Mouse (Mus musculus) hematopoietic stem cell, adult 5-6 weeks (primary cell): ENCODE data around the gene Slc27a1. TPM values are rescaled to one million over a fixed set of nuclear protein-coding genes. Genes with fewer than 3 reads are reported as not detected.
A peak's percentile ranks its signal among the peaks of the same experiment; 100 is the strongest.
"Not testable (repeated sequence)": the region's sequence is repeated elsewhere in the genome, so short reads cannot be mapped to it uniquely, and the experiment has no call there.

Source experiments
- ATAC-seq, 2 experiments: fragments of 125-278 bp in 1 of 2; replicated peaks in 1 of 2; 2 replicates each; pipeline ENCODE4 v1.8.0; 2016 to 2017; ENCODE audit warnings: inconsistent platforms in 2 of 2, mild to moderate bottlenecking in 2 of 2, moderate number of reproducible peaks in 2 of 2, low read depth in 1 of 2, moderate TSS enrichment in 1 of 2; ENCODE audit not compliant: low FRiP score in 2 of 2, poor library complexity in 2 of 2, severe bottlenecking in 2 of 2, insufficient read depth in 1 of 2, low TSS enrichment in 1 of 2
- total RNA-seq: library from RNA; stranded (forward); fragments of 172-1452, 232-1000 nt; gene quantifications from 2 replicates; pipeline ENCODE4 v1.2.3, GENCODE M21; 2017

The Slc27a1 gene
- total RNA-seq: 13.3 and 16.6 TPM in 2 replicates

- no peak for ATAC-seq
These were observed at the start of gene Slc27a1 for GRCm38 (mm10) chr8:71568387-71568937. Slc27a1 (plus strand) TSS chr8:71568882.

DNA sequence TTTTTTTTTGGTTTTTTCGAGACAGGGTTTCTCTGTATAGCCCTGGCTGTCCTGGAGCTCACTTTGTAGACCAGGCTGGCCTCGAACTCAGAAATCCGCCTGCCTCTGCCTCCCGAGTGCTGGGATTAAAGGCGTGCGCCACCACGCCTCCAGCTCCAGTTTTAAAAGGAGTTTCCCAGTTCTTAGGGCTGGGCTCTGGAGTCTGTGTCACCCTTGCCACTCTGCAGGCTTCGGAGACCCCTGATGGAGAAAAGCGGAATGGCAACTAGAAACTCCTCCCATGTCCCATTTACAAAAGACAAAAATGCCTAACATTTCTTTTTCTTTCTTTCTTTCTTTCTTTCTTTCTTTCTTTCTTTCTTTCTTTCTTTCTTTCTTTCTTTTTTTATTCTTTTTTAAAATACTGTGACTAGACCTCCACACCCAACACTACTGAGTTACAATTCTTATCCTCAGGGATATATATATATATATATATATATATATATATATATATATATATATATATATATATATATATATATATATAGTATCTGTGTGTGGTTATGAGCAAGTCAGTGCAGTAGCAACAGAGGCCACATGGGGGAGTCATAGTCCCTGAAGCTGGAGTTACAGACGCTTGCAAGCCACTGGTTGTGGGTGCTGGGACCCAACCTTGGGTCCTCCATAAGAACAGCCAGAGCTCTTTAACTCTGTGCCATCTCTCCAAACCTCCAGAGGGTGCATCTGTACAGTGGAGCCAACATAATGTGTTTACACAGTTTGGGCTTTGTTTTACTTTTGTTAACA lies 49.5 kb upstream of the Slc27a1 start:
- ATAC-seq: peak; percentile 47 to 51; a peak in 1 of 4 replicates

DNA sequence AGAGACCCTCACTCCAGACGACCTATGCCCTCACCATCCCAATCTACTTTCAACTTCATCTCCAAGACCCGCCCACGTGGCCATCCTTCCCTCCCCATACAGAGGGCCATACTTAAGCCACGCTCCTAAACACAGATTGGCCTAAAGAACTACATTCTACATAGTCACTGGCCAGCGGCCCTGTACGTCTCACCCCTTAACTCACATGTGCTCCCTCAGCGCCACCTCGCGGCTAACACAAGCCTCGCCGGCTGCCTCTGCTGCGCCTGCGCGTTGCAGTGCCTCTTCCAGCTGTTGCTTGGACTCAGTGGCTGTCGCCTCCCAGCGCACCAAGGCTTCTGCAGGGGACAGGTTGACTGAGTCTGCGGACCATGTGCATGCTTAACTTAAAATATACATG lies 47.0 kb upstream of the Slc27a1 start:
- ATAC-seq: peak; percentile 94 to 95

- no peak for ATAC-seq
These were observed 43.2 kb upstream of the Slc27a1 start, which contains the start of gene Ccdc194 for GRCm38 (mm10) chr8:71525226-71526050. Ccdc194 (minus strand) TSS chr8:71525711.

GRCm38 (mm10) chr8:71526272-71526671 lies 42.4 kb upstream of the Slc27a1 start:
- no peak for ATAC-seq

- ATAC-seq: no peak
These were observed 41.4 kb upstream of the Slc27a1 start for GRCm38 (mm10) chr8:71527162-71527870.

DNA sequence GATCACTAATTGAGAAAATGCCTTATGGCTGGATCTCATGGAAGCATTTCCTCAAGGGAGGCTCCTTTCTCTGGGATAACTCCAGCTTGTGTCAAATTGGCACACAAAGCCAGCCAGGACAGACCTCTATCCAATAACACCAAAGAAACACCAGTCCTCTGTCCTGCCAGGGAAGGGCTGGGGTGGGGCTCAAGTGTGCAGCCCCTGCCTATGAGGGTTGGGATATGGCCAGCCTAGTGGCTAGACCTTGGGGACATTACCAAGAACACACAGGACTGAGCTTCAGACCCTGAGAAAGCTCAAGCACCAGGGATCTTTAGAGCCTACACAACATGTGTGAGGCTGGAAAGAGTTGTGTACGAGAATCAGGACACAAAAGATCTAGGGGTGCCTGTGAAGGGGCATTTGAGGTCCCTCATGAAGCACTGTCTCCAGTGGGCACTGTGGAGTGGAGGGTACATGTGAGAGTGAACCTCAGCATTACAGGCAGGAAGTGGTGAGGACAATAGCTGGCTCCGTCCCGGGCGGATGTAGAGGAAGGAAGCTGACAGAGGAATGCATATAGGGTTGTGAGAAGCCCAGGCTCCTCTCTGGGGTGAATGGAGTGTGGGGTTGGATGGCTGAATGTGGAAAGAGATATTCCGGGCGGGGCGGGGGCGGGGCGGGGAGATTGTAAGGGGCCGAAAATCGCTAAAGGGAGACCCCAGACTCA lies 40.2 kb upstream of the Slc27a1 start:
- peak; percentile 86 to 88 for ATAC-seq

GRCm38 (mm10) chr8:71530735-71531467 lies 37.8 kb upstream of the Slc27a1 start:
- not testable (repeated sequence) for ATAC-seq

DNA sequence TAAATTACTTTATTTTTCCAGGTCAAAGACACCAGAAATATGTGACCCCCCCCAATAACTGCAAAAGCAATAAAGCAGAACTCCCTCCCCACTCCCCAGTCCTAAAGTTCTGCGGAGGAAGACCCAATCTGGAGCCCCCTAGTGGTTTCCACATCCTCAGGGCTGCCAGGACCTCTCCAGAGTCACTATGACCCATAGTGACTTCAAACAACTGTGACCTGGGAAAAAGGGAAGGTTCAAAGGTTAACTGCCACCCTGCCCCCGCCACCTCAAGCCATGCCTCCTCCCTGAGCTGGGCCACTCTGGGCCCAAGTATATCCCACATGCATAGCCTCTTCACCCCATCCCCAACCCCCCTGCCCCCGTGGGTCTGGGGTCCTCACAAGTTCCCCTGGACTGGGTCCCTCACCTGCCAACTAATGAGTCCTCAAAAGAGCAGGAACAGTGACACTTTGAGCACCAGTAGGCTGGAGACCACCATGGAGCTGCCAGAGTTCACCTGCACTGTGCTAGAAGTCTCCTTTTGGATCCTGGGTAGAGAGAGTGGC lies 34.3 kb upstream of the Slc27a1 start:
- no peak for ATAC-seq

GRCm38 (mm10) chr8:71535663-71536062 lies 33.0 kb upstream of the Slc27a1 start:
- ATAC-seq: 0 out of 4 replicates have a peak, but pooled peaks have one; percentile 18 to 19

- ATAC-seq: peak; percentile 93 to 98
These were observed 31.4 kb upstream of the Slc27a1 start, which contains the start of gene Bst2 for GRCm38 (mm10) chr8:71537028-71537867. Bst2 (minus strand) TSS chr8:71537456.

GRCm38 (mm10) chr8:71542632-71543343 lies 25.9 kb upstream of the Slc27a1 start, which contains the start of gene Mvb12a:
Mvb12a (plus strand) TSS chr8:71542922.
- peak; percentile 98 to 99 for ATAC-seq

GRCm38 (mm10) chr8:71543755-71544154 lies 24.9 kb upstream of the Slc27a1 start:
- no peak for ATAC-seq

- no peak for ATAC-seq
These were observed 23.6 kb upstream of the Slc27a1 start for GRCm38 (mm10) chr8:71545053-71545452.
